Mouse (Mus musculus) monocyte, adult 2 months (primary cell): ENCODE results near the gene Gcnt7.

Experiments
- DNase-seq, 2 experiments: peaks; one replicate each; pipeline ENCODE4 v3.0.0; 2022; ENCODE audit warnings: low spot score in 2 of 2, low read depth in 1 of 2

The Gcnt7 gene

GRCm38 (mm10) chr2:172458496-172458895, at the start of gene Gcnt7:
Gene Gcnt7 (minus strand): TSS chr2:172458596.
- no peak for DNase-seq

GRCm38 (mm10) chr2:172506121-172506520, 47.7 kb upstream of the Gcnt7 start:
- no peak for DNase-seq

- no peak for DNase-seq
Measured at GRCm38 (mm10) chr2:172502168-172502567, 43.8 kb upstream of the Gcnt7 start.

- DNase-seq, result no peak
Measured at GRCm38 (mm10) chr2:172501341-172501740, 42.9 kb upstream of the Gcnt7 start.

- DNase-seq, result no peak
Measured at GRCm38 (mm10) chr2:172500752-172501316, 42.4 kb upstream of the Gcnt7 start.

- no peak for DNase-seq
Measured at GRCm38 (mm10) chr2:172498823-172499222, 40.4 kb upstream of the Gcnt7 start.

GRCm38 (mm10) chr2:172496736-172497345, 38.4 kb upstream of the Gcnt7 start:
- DNase-seq, result no peak

- DNase-seq, result no peak
Measured at GRCm38 (mm10) chr2:172484696-172485370, 26.4 kb upstream of the Gcnt7 start.

GRCm38 (mm10) chr2:172483766-172484413, 25.5 kb upstream of the Gcnt7 start:
- DNase-seq, result no peak

GRCm38 (mm10) chr2:172481654-172482385, 23.4 kb upstream of the Gcnt7 start:
- no peak for DNase-seq

- no peak for DNase-seq
Measured at GRCm38 (mm10) chr2:172480296-172480695, 21.9 kb upstream of the Gcnt7 start.

- no peak for DNase-seq
Measured at GRCm38 (mm10) chr2:172477860-172478259, 19.5 kb upstream of the Gcnt7 start.

- DNase-seq, result no peak
Measured at GRCm38 (mm10) chr2:172477350-172477749, 19.0 kb upstream of the Gcnt7 start.

- no peak for DNase-seq
Measured at GRCm38 (mm10) chr2:172476707-172477260, 18.4 kb upstream of the Gcnt7 start.

- no peak for DNase-seq
Measured at GRCm38 (mm10) chr2:172474970-172475369, 16.6 kb upstream of the Gcnt7 start.

- no peak for DNase-seq
Measured at GRCm38 (mm10) chr2:172473591-172473990, 15.2 kb upstream of the Gcnt7 start.

- DNase-seq, result no peak
Measured at GRCm38 (mm10) chr2:172472318-172472717, 13.9 kb upstream of the Gcnt7 start, which contains the start of gene Fam209. Gene Fam209 (plus strand): TSS chr2:172472520.

GRCm38 (mm10) chr2:172468346-172468819, 10.0 kb upstream of the Gcnt7 start:
- no peak for DNase-seq

GRCm38 (mm10) chr2:172467206-172467605, 8.8 kb upstream of the Gcnt7 start:
- no peak for DNase-seq

- no peak for DNase-seq
Measured at GRCm38 (mm10) chr2:172466427-172467132, 8.2 kb upstream of the Gcnt7 start.
